In the genomic region with DNA sequence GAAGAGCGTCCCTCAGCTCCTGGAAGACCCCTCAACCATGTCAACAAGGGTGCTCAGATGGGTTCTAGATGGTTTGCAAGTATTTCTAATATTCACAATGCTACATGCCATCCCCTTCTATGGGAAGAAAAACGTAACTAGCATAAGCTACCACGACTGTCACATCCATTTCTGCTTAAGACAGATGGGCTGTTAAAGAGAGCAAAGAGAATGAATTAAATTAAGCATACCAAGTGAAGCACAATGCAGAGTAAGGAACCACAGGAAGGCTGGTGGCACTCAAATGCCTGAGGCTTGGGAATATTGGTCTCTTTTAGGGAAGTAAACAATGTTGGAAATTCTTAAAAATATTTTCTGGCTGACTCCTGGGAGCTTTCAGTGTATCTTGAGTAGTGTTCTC, we compare ENCODE assay signal across 19 mouse cellular contexts. TPM values are rescaled to one million over a fixed set of nuclear protein-coding genes. Genes with fewer than 3 reads are reported as not detected.
"Had no signal": no experiment of that assay in that cellular context is flagged by ENCODE, and none has a peak within 500 bp of the region (broad histone marks: within the 10 kb centered on the region; RNA-seq: fewer than 3 reads in every experiment).

No protein-coding gene starts in this region.

- H3K4me2 ChIP-seq: limb, embryonic 15.5 days; liver, embryonic 12.5 days; lung, embryonic 15.5 days; midbrain, embryonic 11.5 days; midbrain, embryonic 15.5 days; neural tube, embryonic 12.5 days; stomach, embryonic 15.5 days had no signal

- H3K27me3 ChIP-seq: limb, embryonic 15.5 days; lung, embryonic 15.5 days; midbrain, embryonic 15.5 days; neural tube, embryonic 12.5 days; stomach, embryonic 15.5 days had no signal

- DNase-seq: kidney, postnatal 36 days; layer of hippocampus, adult 9-11 months; layer of hippocampus, postnatal 36 days; lung, postnatal 14 days; right cerebral cortex, postnatal 4 days; spleen, adult 18-20 months; thymus, postnatal 36 days had no signal

- ATAC-seq: liver, embryonic 12.5 days; midbrain, embryonic 15.5 days had no signal

- H3K9ac ChIP-seq: limb, embryonic 15.5 days; liver, embryonic 12.5 days; lung, embryonic 15.5 days; midbrain, embryonic 15.5 days; neural tube, embryonic 12.5 days; stomach, embryonic 15.5 days had no signal

- H3K4me1 ChIP-seq: liver, embryonic 12.5 days; lung, embryonic 15.5 days; megakaryocyte, embryonic 14.5 days; stomach, embryonic 15.5 days had no signal

- H3K36me3 ChIP-seq: liver, embryonic 12.5 days; lung, embryonic 15.5 days; midbrain, embryonic 15.5 days; stomach, embryonic 15.5 days had no signal

- H3K4me3 ChIP-seq: limb, embryonic 15.5 days; liver, embryonic 12.5 days; lung, embryonic 15.5 days; megakaryocyte, embryonic 14.5 days; midbrain, embryonic 15.5 days; neural tube, embryonic 12.5 days; stomach, embryonic 15.5 days had no signal

- H3K27ac ChIP-seq: kidney, postnatal 0 days; limb, embryonic 15.5 days; liver, embryonic 12.5 days; lung, embryonic 15.5 days; macrophage; midbrain, embryonic 15.5 days; neural tube, embryonic 12.5 days; stomach, embryonic 15.5 days had no signal

- H3K9me3 ChIP-seq: limb, embryonic 15.5 days; liver, embryonic 12.5 days; lung, embryonic 15.5 days; megakaryocyte, embryonic 14.5 days; midbrain, embryonic 15.5 days; neural tube, embryonic 12.5 days; stomach, embryonic 15.5 days had no signal

RNA-seq across cellular contexts. Expression of a gene that starts 45.6 kb away (rescaled TPM):
- total RNA-seq: monocyte, adult 5-6 weeks had no signal
- polyA plus RNA-seq: macrophage had no signal

RNA-seq across cellular contexts. Expression of a gene that starts 45.8 kb away (rescaled TPM):
- total RNA-seq: monocyte, adult 5-6 weeks had no signal
- polyA plus RNA-seq: liver, embryonic 12.5 days; liver, embryonic 16.5 days; macrophage had no signal
